Mouse (Mus musculus) small intestine, adult 2 months (tissue): ENCODE measurements around the gene Abcg3. TPM values are rescaled to one million over a fixed set of nuclear protein-coding genes. Genes with fewer than 3 reads are reported as not detected.
"Not testable (repeated sequence)": the region's sequence is repeated elsewhere in the genome, so short reads cannot be mapped to it uniquely, and the experiment has no call there.

Experiments
- H3K27ac ChIP-seq: fragments of 200-500 bp; 2 replicates; pipeline ENCODE4 v1.5.1; 2012; ENCODE audit warnings: low read depth, low read length, control low read depth, inconsistent platforms; ENCODE audit not compliant: insufficient read depth
- H3K27me3 ChIP-seq: fragments of 200-500 bp; 2 replicates; pipeline ENCODE4 v1.6.1; 2012; ENCODE audit warnings: mild to moderate bottlenecking, moderate library complexity, low read length, inconsistent platforms; ENCODE audit not compliant: control insufficient read depth, insufficient read depth
- H3K36me3 ChIP-seq: fragments of 200-500 bp; 2 replicates; pipeline ENCODE4 v1.6.1; 2012; ENCODE audit warnings: mild to moderate bottlenecking, low read length, control low read depth, inconsistent platforms; ENCODE audit not compliant: control insufficient read depth, insufficient read depth
- H3K4me1 ChIP-seq: fragments of 200-500 bp; 2 replicates; pipeline ENCODE4 v1.6.1; 2012; ENCODE audit warnings: low read length, inconsistent platforms, mixed read lengths; ENCODE audit not compliant: control insufficient read depth, insufficient read depth, insufficient read length
- H3K4me3 ChIP-seq: fragments of 200-500 bp; 2 replicates; pipeline ENCODE4 v1.5.1; 2012; ENCODE audit warnings: low read depth, mild to moderate bottlenecking, control low read depth, inconsistent platforms, low read length, moderate library complexity
- CTCF ChIP-seq: fragments of 200-500 bp; IDR thresholded peaks from 2 replicates; pipeline ENCODE4 v1.5.1; 2012; ENCODE audit warnings: low read depth, mild to moderate bottlenecking, control low read depth, inconsistent platforms, low read length, moderate library complexity, mixed read lengths; ENCODE audit not compliant: insufficient replicate concordance, insufficient read length; ENCODE audit errors: extremely low read depth
- POLR2A ChIP-seq: fragments of 200-500 bp; IDR thresholded peaks from 2 replicates; pipeline ENCODE4 v1.6.1; 2012; ENCODE audit warnings: low read depth, mild to moderate bottlenecking, control low read depth, inconsistent platforms, low read length, moderate library complexity
- WGBS: fragments of 180-500 bp; shearing (Covaris S2); methylation state at CpG from one replicate; pipeline ENCODE4 v1.1.7; 2018; 5-methylcytosine and 5-hydroxymethylcytosine counted together
- polyA plus RNA-seq: library from polyadenylated mRNA; depleted of rRNA; stranded (reverse); fragments of >200 nt; gene quantifications from 2 replicates; pipeline ENCODE4 v1.2.3, GENCODE M21; 2012; rRNA removed

The Abcg3 gene
- polyA plus RNA-seq, 1 experiment = 0.52 TPM

- no peaks in the 10 kb centered on the region for H3K36me3 ChIP-seq
- 70% methylated on average over 2 of the region's 2 CpGs for WGBS
- H3K4me3 ChIP-seq = no peak overlapping the region
- H3K4me1 ChIP-seq = 0 out of 2 replicates have a peak, but pooled peaks cover 2% of the 10 kb centered on the region
- TF ChIP-seq CTCF (no peak), POLR2A (no peak)
- H3K27me3 ChIP-seq = no peaks in the 10 kb centered on the region
- H3K27ac ChIP-seq = peak overlapping the region; percentile 40; the same call in 1 of the 2 replicates
Observed at GRCm38 (mm10) chr5:104958141-104958793, 24.3 kb downstream of the Abcg3 start.

GRCm38 (mm10) chr5:104955208-104955607 is 27.3 kb downstream of the Abcg3 start:
- TF ChIP-seq POLR2A = no peak
- no peak for TF ChIP-seq CTCF
- Histone ChIP-seq H3K4me3 (no peak overlapping the region), H3K4me1 (0 out of 2 replicates have a peak, but pooled peaks cover 2% of the 10 kb centered on the region), H3K36me3 (no peaks in the 10 kb centered on the region), H3K27me3 (no peaks in the 10 kb centered on the region), H3K27ac (no peak overlapping the region)
- WGBS = 86% methylated on average over 3 of the region's 3 CpGs

GRCm38 (mm10) chr5:104946951-104947350 is 35.6 kb downstream of the Abcg3 start:
- no peak overlapping the region for H3K4me3 ChIP-seq
- 73% methylated on average over 1 of the region's 1 CpGs for WGBS
- no peak overlapping the region for H3K27ac ChIP-seq
- no peaks in the 10 kb centered on the region for H3K4me1 ChIP-seq
- no peak for TF ChIP-seq POLR2A
- no peak for TF ChIP-seq CTCF
- no peaks in the 10 kb centered on the region for H3K27me3 ChIP-seq
- no peaks in the 10 kb centered on the region for H3K36me3 ChIP-seq

- H3K27ac ChIP-seq = no peak overlapping the region
- 91% methylated on average over 7 of the region's 7 CpGs for WGBS
- no peak for TF ChIP-seq CTCF
- no peak for TF ChIP-seq POLR2A
- H3K27me3 ChIP-seq = no peaks in the 10 kb centered on the region
- no peaks in the 10 kb centered on the region for H3K36me3 ChIP-seq
- H3K4me3 ChIP-seq = no peak overlapping the region
- H3K4me1 ChIP-seq = no peaks in the 10 kb centered on the region
Observed at GRCm38 (mm10) chr5:104934148-104934547, 48.4 kb downstream of the Abcg3 start.

GRCm38 (mm10) chr5:104906556-104906955 is 76.0 kb downstream of the Abcg3 start:
- H3K27ac ChIP-seq, H3K4me3 ChIP-seq, H3K36me3 ChIP-seq, H3K4me1 ChIP-seq, H3K27me3 ChIP-seq: not testable (repeated sequence)
- 92% methylated on average over 5 of the region's 5 CpGs for WGBS

Other genes starting within 250 kb of the Abcg3 start
- gene Zfp951, start 122.6 kb downstream of the Abcg3 start, polyA plus RNA-seq = 0.08 TPM in 1 of 2 replicates, not detected in the other
- gene Gbp9, start 156.8 kb upstream of the Abcg3 start, polyA plus RNA-seq = 0.66 and 1.3 TPM in 2 replicates
- 1.3 and 2.7 TPM in 2 replicates for gene Gbp8, start 156.8 kb upstream of the Abcg3 start, polyA plus RNA-seq
- 3.3 and 4.9 TPM in 2 replicates for gene Gbp4, start 156.9 kb upstream of the Abcg3 start, polyA plus RNA-seq